Mouse (Mus musculus): ENCODE results near the gene Gm45808.

DNA sequence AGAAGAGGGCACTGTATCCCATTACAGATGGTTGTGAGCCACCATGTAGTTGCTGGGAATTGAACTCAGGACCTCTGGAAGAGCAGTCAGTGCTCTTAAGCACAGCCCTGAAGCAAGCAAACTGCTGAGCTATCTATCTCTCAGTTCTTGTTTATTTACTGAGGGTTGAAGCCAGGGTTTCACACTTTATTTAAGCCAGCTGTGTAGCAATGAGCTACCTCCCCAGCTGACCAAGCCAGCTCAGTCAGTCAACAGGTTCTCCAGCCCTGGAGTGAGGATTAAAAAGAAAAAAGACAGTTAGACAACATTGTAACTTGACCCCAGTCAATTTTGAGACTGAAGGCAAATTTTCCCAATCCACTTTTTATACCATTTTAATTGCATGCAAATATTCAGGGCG is 49.1 kb upstream of the Gm45808 start:
- no peak for TF ChIP-seq CTCF (IDR thresholded peaks at IDR 0.05; ENCODE audit: control insufficient read depth, insufficient read depth, insufficient replicate concordance, low read depth, low read length)
- TF ChIP-seq POLR2A (IDR thresholded peaks at IDR 0.05; ENCODE audit: control insufficient read depth, low read depth, low read length) = no peak
